Mouse (Mus musculus) liver, postnatal 0 days (tissue): ENCODE results near the gene Bbof1.

Experiments used
- CTCF ChIP-seq: sonication (generic); IDR thresholded peaks from 2 replicates; pipeline ENCODE4 v1.5.1; 2016; ENCODE audit warnings: antibody characterized with exemption, low read depth
- EP300 ChIP-seq: IDR thresholded peaks from 2 replicates; pipeline ENCODE4 v1.6.1; 2016; ENCODE audit warnings: antibody characterized with exemption, low read depth, mild to moderate bottlenecking

- TF ChIP-seq CTCF (no peak), EP300 (no peak)
Measured at GRCm38 (mm10) chr12:84449887-84450286, 41.0 kb downstream of the Bbof1 start.
